Mouse (Mus musculus) heart, embryonic 12.5 days (tissue): Measurements from ENCODE around the gene F11r. TPM values are rescaled to one million over a fixed set of nuclear protein-coding genes. Genes with fewer than 3 reads are reported as not detected.
A peak's percentile ranks its signal among the peaks of the same experiment; 100 is the strongest.
"Not testable (repeated sequence)": the region's sequence is repeated elsewhere in the genome, so short reads cannot be mapped to it uniquely, and the experiment has no call there.

Experiments
- ATAC-seq: fragments of 200-750 bp; cut with Nextera tagmentation; 2 replicates; pipeline ENCODE4 v1.8.0; 2017; ENCODE audit warnings: moderate TSS enrichment, moderate library complexity; ENCODE audit not compliant: insufficient number of reproducible peaks, low FRiP score
- H3K27ac ChIP-seq: fragments of 300-500 bp; sonication (generic); 2 replicates; pipeline ENCODE4 v1.5.1; 2016; ENCODE audit warnings: mild to moderate bottlenecking, moderate library complexity; ENCODE audit not compliant: poor library complexity, severe bottlenecking
- H3K27me3 ChIP-seq: fragments of 300-500 bp; sonication (generic); replicated peaks from 2 replicates; pipeline ENCODE4 v1.6.1; 2016; ENCODE audit warnings: mild to moderate bottlenecking, moderate library complexity
- H3K36me3 ChIP-seq: fragments of 300-500 bp; sonication (generic); 2 replicates; pipeline ENCODE4 v1.6.1; 2016; ENCODE audit warnings: mild to moderate bottlenecking, moderate library complexity
- H3K4me1 ChIP-seq: fragments of 300-500 bp; sonication (generic); replicated peaks from 2 replicates; pipeline ENCODE4 v1.6.1; 2016; ENCODE audit warnings: mild to moderate bottlenecking
- H3K4me2 ChIP-seq: fragments of 300-500 bp; sonication (generic); 2 replicates; pipeline ENCODE4 v1.6.1; 2016; ENCODE audit warnings: mild to moderate bottlenecking, moderate library complexity
- H3K4me3 ChIP-seq: fragments of 300-500 bp; sonication (generic); 2 replicates; pipeline ENCODE4 v1.5.1; 2016; ENCODE audit warnings: mild to moderate bottlenecking
- H3K9ac ChIP-seq: fragments of 300-500 bp; sonication (generic); 2 replicates; pipeline ENCODE4 v1.6.1; 2016; ENCODE audit warnings: mild to moderate bottlenecking, moderate library complexity
- H3K9me3 ChIP-seq: fragments of 300-500 bp; sonication (generic); replicated peaks from 2 replicates; pipeline ENCODE4 v1.6.1; 2016; ENCODE audit warnings: mild to moderate bottlenecking, moderate library complexity
- WGBS: fragments of 180-500 bp; shearing (Covaris S2); methylation state at CpG from one replicate; pipeline ENCODE4 v1.1.7; 2016; 5-methylcytosine and 5-hydroxymethylcytosine counted together
- polyA plus RNA-seq: library from polyadenylated mRNA; unstranded; fragments of >200 nt; fragmentation: Nextera tagmentation; extraction: Ambion mirVana; gene quantifications from 2 replicates; pipeline ENCODE4 v1.2.1, GENCODE M21; 2016

F11r gene
- polyA plus RNA-seq, 1 experiment from 2014 or later = 70.7 TPM

- no peak overlapping the region for H3K9ac ChIP-seq
- no peak overlapping the region for H3K4me3 ChIP-seq
- H3K9me3 ChIP-seq = no peaks in the 10 kb centered on the region
- WGBS = 46% methylated on average over 5 of the region's 5 CpGs
- H3K27ac ChIP-seq = no peak overlapping the region
- H3K27me3 ChIP-seq = no peaks in the 10 kb centered on the region
- no peak for ATAC-seq
- no peaks in the 10 kb centered on the region for H3K36me3 ChIP-seq
- peaks cover 15% of the 10 kb centered on the region for H3K4me1 ChIP-seq
- H3K4me2 ChIP-seq = no peak overlapping the region
Measured at GRCm38 (mm10) chr1:171470896-171471295, 33.6 kb downstream of the F11r start.

DNA sequence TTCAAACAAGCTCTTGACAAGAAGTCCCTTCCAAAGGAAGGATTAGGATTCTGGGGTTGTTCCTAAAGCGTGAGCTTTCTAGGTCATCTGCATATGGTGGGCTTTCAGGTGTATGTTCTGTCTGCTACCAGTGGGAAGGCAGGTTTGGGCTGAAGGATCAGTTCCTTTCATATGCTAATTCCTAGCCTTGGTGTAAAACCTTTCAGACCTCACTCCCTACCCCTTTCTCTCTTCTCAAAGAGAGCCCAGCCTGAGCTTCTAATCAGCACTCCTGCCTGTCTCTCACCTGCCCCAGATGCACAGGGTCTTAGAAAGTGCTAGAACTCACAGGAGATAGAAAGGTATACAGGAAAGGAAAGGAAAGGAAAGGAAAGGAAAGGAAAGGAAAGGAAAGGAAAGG is 34.1 kb downstream of the F11r start:
- no peaks in the 10 kb centered on the region for H3K9me3 ChIP-seq
- peaks cover 15% of the 10 kb centered on the region for H3K4me1 ChIP-seq
- no peaks in the 10 kb centered on the region for H3K36me3 ChIP-seq
- H3K4me2 ChIP-seq = no peak overlapping the region
- H3K27ac ChIP-seq = no peak overlapping the region
- 59% methylated on average over 1 of the region's 1 CpGs for WGBS
- ATAC-seq = no peak
- H3K4me3 ChIP-seq = no peak overlapping the region
- no peaks in the 10 kb centered on the region for H3K27me3 ChIP-seq
- H3K9ac ChIP-seq = no peak overlapping the region

GRCm38 (mm10) chr1:171471941-171472340 is 34.6 kb downstream of the F11r start:
- H3K9me3 ChIP-seq, H3K9ac ChIP-seq, ATAC-seq, H3K4me2 ChIP-seq, H3K36me3 ChIP-seq, H3K4me3 ChIP-seq, H3K27me3 ChIP-seq, H3K27ac ChIP-seq: not testable (repeated sequence)
- H3K4me1 ChIP-seq = peaks cover 15% of the 10 kb centered on the region
- 87% methylated on average over 8 of the region's 8 CpGs for WGBS

- Histone ChIP-seq H3K4me2 (no peak overlapping the region), H3K4me1 (peaks cover 15% of the 10 kb centered on the region), H3K27me3 (no peaks in the 10 kb centered on the region), H3K27ac (no peak overlapping the region), H3K9me3 (no peaks in the 10 kb centered on the region), H3K9ac (no peak overlapping the region), H3K4me3 (no peak overlapping the region), H3K36me3 (no peaks in the 10 kb centered on the region)
- 71% methylated on average over 4 of the region's 4 CpGs for WGBS
- no peak for ATAC-seq
Measured at GRCm38 (mm10) chr1:171473506-171473905, 36.2 kb downstream of the F11r start.

- Histone ChIP-seq H3K27me3 (no peaks in the 10 kb centered on the region), H3K4me1 (peaks cover 14% of the 10 kb centered on the region), H3K4me3 (no peak overlapping the region), H3K4me2 (no peak overlapping the region), H3K9me3 (no peaks in the 10 kb centered on the region), H3K27ac (no peak overlapping the region), H3K36me3 (no peaks in the 10 kb centered on the region), H3K9ac (no peak overlapping the region)
- WGBS = 56% methylated on average over 9 of the region's 9 CpGs
- no peak for ATAC-seq
Measured at GRCm38 (mm10) chr1:171473920-171474640, 36.7 kb downstream of the F11r start.

- Histone ChIP-seq H3K36me3 (no peaks in the 10 kb centered on the region), H3K9me3 (peaks cover 6% of the 10 kb centered on the region), H3K27me3 (no peaks in the 10 kb centered on the region), H3K27ac (no peak overlapping the region), H3K9ac (no peak overlapping the region), H3K4me1 (no peaks in the 10 kb centered on the region), H3K4me2 (no peak overlapping the region), H3K4me3 (no peak overlapping the region)
- ATAC-seq = no peak
- WGBS = 73% methylated on average over 8 of the region's 8 CpGs
Measured at GRCm38 (mm10) chr1:171477123-171477522, 39.8 kb downstream of the F11r start.

DNA sequence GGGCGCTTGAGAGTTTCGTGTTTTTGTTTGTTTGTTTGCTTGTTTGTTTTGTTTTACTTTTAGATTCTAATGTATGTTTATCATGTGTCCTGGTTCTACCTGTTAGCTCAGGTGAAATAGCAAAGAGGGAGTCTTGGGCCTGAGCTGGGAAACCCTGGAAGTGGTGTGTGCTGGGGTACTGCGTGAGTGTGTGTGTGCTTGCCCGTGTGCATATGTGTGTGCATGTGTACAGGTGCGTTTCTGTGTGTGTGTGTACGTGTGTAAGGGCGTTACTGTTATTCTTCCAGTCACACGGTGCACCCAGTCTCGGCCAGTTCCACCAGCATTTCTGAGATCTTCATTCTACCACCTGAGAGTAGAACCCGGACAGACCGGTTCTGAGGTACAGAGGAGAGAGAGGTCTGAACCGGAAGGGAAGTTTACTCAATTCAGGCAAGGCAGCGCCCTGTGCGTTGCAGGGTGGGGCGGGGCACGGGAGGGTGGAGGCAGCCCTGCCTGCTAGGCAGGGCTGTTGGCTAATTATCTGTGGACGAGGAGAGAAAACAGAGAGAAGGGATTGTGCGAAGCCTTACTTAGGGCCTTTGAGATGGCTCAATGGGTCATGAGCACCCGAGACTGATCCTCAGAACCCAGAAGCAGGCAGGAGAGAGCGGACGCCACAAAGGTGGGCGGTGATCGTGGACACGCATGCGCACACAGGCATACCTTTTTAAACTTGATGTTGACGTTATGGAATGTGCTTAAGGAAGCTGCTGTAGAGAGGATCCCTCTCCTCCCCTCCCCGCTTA is 40.6 kb downstream of the F11r start:
- H3K27me3 ChIP-seq = no peaks in the 10 kb centered on the region
- peak overlapping the region; percentile 53 for H3K4me2 ChIP-seq
- no peak overlapping the region for H3K27ac ChIP-seq
- H3K9ac ChIP-seq = peak overlapping the region; percentile 33; the same call in 1 of the 2 replicates
- H3K9me3 ChIP-seq = peaks cover 11% of the 10 kb centered on the region
- H3K4me1 ChIP-seq = no peaks in the 10 kb centered on the region
- peak; percentile 22; the same call in 1 of the 2 replicates for ATAC-seq
- WGBS = 56% methylated on average over 27 of the region's 27 CpGs
- no peaks in the 10 kb centered on the region for H3K36me3 ChIP-seq
- H3K4me3 ChIP-seq = peak overlapping the region; percentile 43

DNA sequence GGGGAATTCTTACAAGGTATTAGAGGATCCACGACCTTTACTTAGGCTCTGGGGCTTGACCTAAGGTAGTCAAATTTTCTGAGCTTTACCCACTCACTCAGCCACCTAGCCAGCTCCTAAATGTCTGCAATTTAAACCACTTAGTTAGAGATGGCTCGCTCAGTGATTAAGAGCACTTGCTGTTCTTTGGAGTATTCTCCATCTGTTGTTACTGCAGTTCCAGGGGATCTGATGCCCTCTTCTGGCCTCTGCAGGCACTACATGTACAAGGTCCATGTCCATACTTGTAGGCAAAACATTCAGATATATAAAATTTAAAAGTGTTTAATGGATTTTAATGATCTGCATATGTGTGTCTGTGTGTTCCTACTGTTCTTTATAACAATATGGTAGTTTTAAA is 41.6 kb downstream of the F11r start:
- no peak overlapping the region for H3K9ac ChIP-seq

DNA sequence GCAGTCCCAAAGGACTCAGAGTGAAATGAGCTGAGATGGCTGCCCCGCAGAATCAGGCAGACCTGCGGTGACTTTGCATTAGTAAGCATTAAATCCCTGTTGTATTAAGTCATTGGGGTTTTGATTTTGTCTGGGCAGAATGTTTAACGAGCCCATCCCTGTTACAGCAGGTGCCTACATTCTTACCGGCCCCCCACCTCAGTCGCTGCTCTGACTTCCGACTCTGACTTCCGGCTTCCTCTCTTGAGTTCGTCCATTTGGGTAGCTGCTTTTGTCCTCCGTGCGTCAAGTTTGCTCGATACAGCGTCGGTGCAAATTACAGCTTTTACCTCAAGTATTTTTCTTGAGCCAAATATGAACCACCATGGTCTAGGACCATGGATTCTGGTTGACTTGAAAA is 56.9 kb downstream of the F11r start:
- WGBS = 89% methylated on average over 13 of the region's 13 CpGs
- no peak for ATAC-seq
- no peak overlapping the region for H3K4me3 ChIP-seq
- no peaks in the 10 kb centered on the region for H3K36me3 ChIP-seq
- no peaks in the 10 kb centered on the region for H3K27me3 ChIP-seq
- H3K27ac ChIP-seq = no peak overlapping the region
- H3K9ac ChIP-seq = no peak overlapping the region
- no peak overlapping the region for H3K4me2 ChIP-seq
- H3K9me3 ChIP-seq = peaks cover 24% of the 10 kb centered on the region
- H3K4me1 ChIP-seq = no peaks in the 10 kb centered on the region

More for the DNA sequence above, 41.6 kb downstream of the F11r start:
- Histone ChIP-seq H3K9me3 (peaks cover 15% of the 10 kb centered on the region), H3K4me1 (no peaks in the 10 kb centered on the region), H3K4me3 (no peak overlapping the region), H3K27ac (no peak overlapping the region), H3K36me3 (no peaks in the 10 kb centered on the region), H3K27me3 (no peaks in the 10 kb centered on the region), H3K4me2 (no peak overlapping the region)
- 59% methylated on average over 2 of the region's 2 CpGs for WGBS
- ATAC-seq = no peak

GRCm38 (mm10) chr1:171495371-171495770 is 58.0 kb downstream of the F11r start:
- no peak for ATAC-seq

GRCm38 (mm10) chr1:171499856-171500255 is 62.5 kb downstream of the F11r start:
- Histone ChIP-seq H3K27ac (no peak overlapping the region), H3K4me1 (no peaks in the 10 kb centered on the region; the same call in 1 of the 2 replicates), H3K27me3 (no peaks in the 10 kb centered on the region), H3K36me3 (no peaks in the 10 kb centered on the region), H3K4me2 (no peak overlapping the region), H3K4me3 (no peak overlapping the region), H3K9me3 (peaks cover 4% of the 10 kb centered on the region), H3K9ac (no peak overlapping the region)
- WGBS = 73% methylated on average over 5 of the region's 5 CpGs
- ATAC-seq = no peak

More at GRCm38 (mm10) chr1:171495371-171495770, 58.0 kb downstream of the F11r start:
- H3K4me3 ChIP-seq = no peak overlapping the region
- no peak overlapping the region for H3K9ac ChIP-seq
- H3K27ac ChIP-seq = no peak overlapping the region
- H3K4me1 ChIP-seq = no peaks in the 10 kb centered on the region
- WGBS = 86% methylated on average over 6 of the region's 6 CpGs
- no peaks in the 10 kb centered on the region for H3K27me3 ChIP-seq
- peaks cover 20% of the 10 kb centered on the region for H3K9me3 ChIP-seq
- no peak overlapping the region for H3K4me2 ChIP-seq
- H3K36me3 ChIP-seq = no peaks in the 10 kb centered on the region
